In genomic region chr11:107109669-107110068, GRCm38 (mm10) we compare ENCODE assay signal across 16 mouse cellular contexts.
"Had no signal": no experiment of that assay in that cellular context is flagged by ENCODE, and none has a peak within 500 bp of the region (broad histone marks: within the 10 kb centered on the region; RNA-seq: fewer than 3 reads in every experiment).

No protein-coding gene starts in this region.

- DNase-seq: lung, adult 2 months; lung, postnatal 14 days; lung, postnatal 36 days; right cerebral cortex, postnatal 14 days; thymus, adult 2 months; thymus, postnatal 25 days had no signal

- H3K9me3 ChIP-seq: lung, embryonic 15.5 days; megakaryocyte, embryonic 14.5 days; midbrain, embryonic 13.5 days; midbrain, embryonic 15.5 days; neural tube, embryonic 12.5 days; stomach, embryonic 15.5 days had no signal

- H3K4me3 ChIP-seq: lung, embryonic 15.5 days; megakaryocyte, embryonic 14.5 days; midbrain, embryonic 13.5 days; midbrain, embryonic 15.5 days; neural tube, embryonic 12.5 days; stomach, embryonic 15.5 days had no signal

- H3K4me2 ChIP-seq: lung, embryonic 15.5 days; midbrain, embryonic 11.5 days; midbrain, embryonic 13.5 days; midbrain, embryonic 15.5 days; neural tube, embryonic 12.5 days; stomach, embryonic 15.5 days had no signal

- H3K27ac ChIP-seq: lung, embryonic 15.5 days; macrophage; midbrain, embryonic 13.5 days; midbrain, embryonic 15.5 days; neural tube, embryonic 12.5 days; stomach, embryonic 15.5 days; stomach, postnatal 0 days had no signal

- ATAC-seq: lung, postnatal 0 days; midbrain, embryonic 13.5 days; midbrain, embryonic 15.5 days had no signal

- H3K27me3 ChIP-seq: lung, embryonic 15.5 days; megakaryocyte, embryonic 14.5 days; midbrain, embryonic 13.5 days; midbrain, embryonic 15.5 days; neural tube, embryonic 12.5 days; stomach, embryonic 15.5 days had no signal

- H3K9ac ChIP-seq: lung, embryonic 15.5 days; midbrain, embryonic 13.5 days; midbrain, embryonic 15.5 days; neural tube, embryonic 12.5 days; stomach, embryonic 15.5 days had no signal
